Mouse (Mus musculus) CD8-positive naive resting alpha-beta T cell, adult 57 days (primary cell): ENCODE results near the gene Marveld3. TPM values are rescaled to one million over a fixed set of nuclear protein-coding genes. Genes with fewer than 3 reads are reported as not detected.

ENCODE experiments used
- total RNA-seq: library from RNA; stranded (reverse); gene quantifications from one replicate; pipeline ENCODE4 v1.2.4, GENCODE M21; 2023

Gene Marveld3
- total RNA-seq, result not detected

DNA sequence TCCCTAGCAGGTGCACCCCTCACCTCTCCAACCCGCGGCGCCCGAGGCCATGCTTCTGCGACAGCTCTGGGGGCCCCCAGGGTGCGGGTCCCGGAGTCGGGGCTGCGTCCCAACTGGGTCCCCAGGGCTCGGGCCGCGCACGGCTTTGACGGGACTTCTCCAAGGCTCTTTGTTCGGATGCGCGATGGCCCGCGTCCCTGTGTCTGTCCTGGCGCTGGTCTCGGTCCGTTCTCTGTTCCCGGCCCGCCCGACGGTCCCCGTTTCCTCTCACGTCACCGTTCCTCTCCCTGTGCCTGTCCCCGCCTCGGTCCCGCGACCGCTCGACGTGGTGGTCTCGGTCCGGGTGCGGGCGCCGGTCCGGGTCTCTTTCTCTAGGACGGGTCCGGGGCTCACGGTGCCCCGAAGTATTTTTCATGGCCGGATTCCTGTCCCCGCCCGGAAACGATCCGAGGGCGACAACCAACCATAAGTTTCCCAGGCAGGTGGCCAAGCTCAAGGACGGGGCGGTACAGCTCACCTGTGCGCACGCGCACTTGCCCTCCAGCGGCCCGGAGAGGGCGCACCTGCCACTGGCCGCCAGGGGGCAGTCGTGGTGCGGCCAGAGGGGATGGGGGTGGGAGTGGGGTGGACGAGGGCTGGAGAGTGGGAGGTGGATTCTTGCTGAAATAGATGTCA, at the start of gene Marveld3:
Gene Marveld3, minus strand, starts transcription at position 511 of the 675 bp plus-strand sequence.

GRCm38 (mm10) chr8:109990224-109990623, 28.2 kb upstream of the Marveld3 start, which contains the start of gene Tat:
TSS of gene Tat (plus strand) at chr8:109990437.

Other genes with a start within 250 kb of the Marveld3 start
- gene Atxn1l, start 224.5 kb downstream of the Marveld3 start, total RNA-seq, result 27.3 TPM
- gene Ap1g1, start 183.6 kb downstream of the Marveld3 start, total RNA-seq, result 75.4 TPM
- gene Phlpp2, start 93.7 kb downstream of the Marveld3 start, total RNA-seq, result 5.2 TPM
- not detected for gene Tat, start 28.2 kb upstream of the Marveld3 start, total RNA-seq
- not detected for gene Chst4, start 77.5 kb upstream of the Marveld3 start, total RNA-seq
- 2.8 TPM for gene Zfp612, start 117.5 kb upstream of the Marveld3 start, total RNA-seq
- gene Gm21964, start 139.0 kb upstream of the Marveld3 start, total RNA-seq, result not detected
- gene Gm17720, start 140.6 kb upstream of the Marveld3 start, total RNA-seq, result not detected
- gene Calb2, start 206.0 kb upstream of the Marveld3 start, total RNA-seq, result not detected